Mouse (Mus musculus) hindbrain, embryonic 16.5 days (tissue): ENCODE measurements around the gene Trappc6a. TPM values are rescaled to one million over a fixed set of nuclear protein-coding genes. Genes with fewer than 3 reads are reported as not detected.
A peak's percentile ranks its signal among the peaks of the same experiment; 100 is the strongest.

ENCODE experiments used
- ATAC-seq: fragments of 200-750 bp; cut with Nextera tagmentation; 2 replicates; pipeline ENCODE4 v1.8.0; 2017; ENCODE audit warnings: moderate TSS enrichment, moderate library complexity
- H3K27ac ChIP-seq: fragments of 300-500 bp; sonication (generic); 2 replicates; pipeline ENCODE4 v1.5.1; 2014; ENCODE audit warnings: low read depth, mild to moderate bottlenecking, control low read depth, low read length, moderate library complexity
- H3K27me3 ChIP-seq: fragments of 300-500 bp; sonication (generic); replicated peaks from 2 replicates; pipeline ENCODE4 v1.6.1; 2014; ENCODE audit warnings: low read length; ENCODE audit not compliant: control insufficient read depth, insufficient read depth
- H3K36me3 ChIP-seq: fragments of 300-500 bp; sonication (generic); 2 replicates; pipeline ENCODE4 v1.6.1; 2014; ENCODE audit warnings: mild to moderate bottlenecking, low read length, moderate library complexity, mixed read lengths; ENCODE audit not compliant: control insufficient read depth, insufficient read depth
- H3K4me1 ChIP-seq: fragments of 300-500 bp; sonication (generic); 2 replicates; pipeline ENCODE4 v1.6.1; 2014; ENCODE audit warnings: low read depth, low read length; ENCODE audit not compliant: control insufficient read depth, insufficient read depth
- H3K4me2 ChIP-seq: fragments of 300-500 bp; sonication (generic); 2 replicates; pipeline ENCODE4 v1.6.1; 2014; ENCODE audit warnings: mild to moderate bottlenecking, low read length, control low read depth, moderate library complexity
- H3K4me3 ChIP-seq: fragments of 300-500 bp; sonication (generic); 2 replicates; pipeline ENCODE4 v1.5.1; 2014; ENCODE audit warnings: mild to moderate bottlenecking, low read length, control low read depth, moderate library complexity
- H3K9ac ChIP-seq: fragments of 300-500 bp; sonication (generic); 2 replicates; pipeline ENCODE4 v1.6.1; 2014; ENCODE audit warnings: low read depth, mild to moderate bottlenecking, control low read depth, low read length, moderate library complexity
- H3K9me3 ChIP-seq: fragments of 300-500 bp; sonication (generic); 2 replicates; pipeline ENCODE4 v1.6.1; 2014; ENCODE audit warnings: mild to moderate bottlenecking, low read length, moderate library complexity; ENCODE audit not compliant: control insufficient read depth
- WGBS: fragments of 180-500 bp; shearing (Covaris S2); extraction: QIAGEN DNeasy Blood & Tissue Kit; methylation state at CpG from one replicate; pipeline ENCODE4 v1.1.7; 2014; 5-methylcytosine and 5-hydroxymethylcytosine counted together
- polyA plus RNA-seq: library from polyadenylated mRNA; unstranded; fragments of >200 nt; fragmentation: Nextera tagmentation; extraction: Ambion mirVana; gene quantifications from 2 replicates; pipeline ENCODE4 v1.2.1, GENCODE M21; 2015

The Trappc6a gene
- polyA plus RNA-seq, 1 experiment from 2014 or later, result 37.1 TPM

GRCm38 (mm10) chr7:19561765-19562642 lies 53.8 kb downstream of the Trappc6a start:
- Histone ChIP-seq H3K36me3 (peaks cover 16% of the 10 kb centered on the region), H3K4me2 (peak overlapping the region; percentile 73), H3K4me1 (peaks cover 44% of the 10 kb centered on the region), H3K27me3 (no peaks in the 10 kb centered on the region), H3K4me3 (peak overlapping the region; percentile 89), H3K9me3 (peaks cover 4% of the 10 kb centered on the region; the same call in 1 of the 2 replicates), H3K9ac (peak overlapping the region; percentile 98), H3K27ac (peak overlapping the region; percentile 94)
- ATAC-seq, result peak; percentile 89
- WGBS, result under 1% methylated on average over 88 of the region's 102 CpGs

- 4% methylated on average over 19 of the region's 19 CpGs for WGBS
- H3K36me3 ChIP-seq, result peaks cover 16% of the 10 kb centered on the region
- peak within 1 kb of the TSS; percentile 94 for H3K27ac ChIP-seq
- no peaks in the 10 kb centered on the region for H3K27me3 ChIP-seq
- peaks cover 4% of the 10 kb centered on the region; the same call in 1 of the 2 replicates for H3K9me3 ChIP-seq
- peak within 1 kb of the TSS; percentile 98 for H3K9ac ChIP-seq
- ATAC-seq, result peak; percentile 19; the same call in 1 of the 2 replicates
- H3K4me3 ChIP-seq, result peak within 1 kb of the TSS; percentile 89
- peak within 1 kb of the TSS; percentile 73 for H3K4me2 ChIP-seq
- H3K4me1 ChIP-seq, result peaks cover 41% of the 10 kb centered on the region
Measured at GRCm38 (mm10) chr7:19562643-19563410, 54.6 kb downstream of the Trappc6a start, which contains the start of gene Ppp1r37. Gene Ppp1r37 (minus strand): TSS chr7:19563076.

GRCm38 (mm10) chr7:19563884-19564283 lies 55.7 kb downstream of the Trappc6a start:
- Histone ChIP-seq H3K4me2 (no peak overlapping the region), H3K4me3 (no peak overlapping the region), H3K27me3 (no peaks in the 10 kb centered on the region), H3K9ac (no peak overlapping the region), H3K9me3 (peaks cover 4% of the 10 kb centered on the region; the same call in 1 of the 2 replicates), H3K36me3 (peaks cover 18% of the 10 kb centered on the region), H3K4me1 (peaks cover 31% of the 10 kb centered on the region), H3K27ac (no peak overlapping the region)
- no peak for ATAC-seq
- 88% methylated on average over 3 of the region's 3 CpGs for WGBS

- no peak overlapping the region for H3K4me2 ChIP-seq
- H3K9ac ChIP-seq, result no peak overlapping the region
- H3K4me3 ChIP-seq, result no peak overlapping the region
- peaks cover 25% of the 10 kb centered on the region for H3K4me1 ChIP-seq
- H3K27me3 ChIP-seq, result no peaks in the 10 kb centered on the region
- H3K27ac ChIP-seq, result no peak overlapping the region
- ATAC-seq, result no peak
- WGBS, result 85% methylated on average over 3 of the region's 4 CpGs
- H3K36me3 ChIP-seq, result peaks cover 24% of the 10 kb centered on the region
- peaks cover 4% of the 10 kb centered on the region; the same call in 1 of the 2 replicates for H3K9me3 ChIP-seq
Measured at GRCm38 (mm10) chr7:19564455-19564854, 56.3 kb downstream of the Trappc6a start.

Other genes starting within 250 kb of the Trappc6a start
- gene Vasp, start 236.6 kb upstream of the Trappc6a start, polyA plus RNA-seq, result 39.9 and 42.9 TPM in 2 replicates
- 0.79 and 1.5 TPM in 2 replicates for gene Ppm1n, start 228.3 kb upstream of the Trappc6a start, polyA plus RNA-seq
- gene Rtn2, start 225.8 kb upstream of the Trappc6a start, polyA plus RNA-seq, result 124 and 126 TPM in 2 replicates
- gene Fosb, start 198.3 kb upstream of the Trappc6a start, polyA plus RNA-seq, result 0.06 and 0.10 TPM in 2 replicates
- 80.6 and 87.2 TPM in 2 replicates for gene Ercc1, start 163.6 kb upstream of the Trappc6a start, polyA plus RNA-seq
- gene Cd3eap, start 148.9 kb upstream of the Trappc6a start, polyA plus RNA-seq, result 23.1 and 23.6 TPM in 2 replicates
- 1.5 and 1.9 TPM in 2 replicates for gene Ppp1r13l, start 148.6 kb upstream of the Trappc6a start, polyA plus RNA-seq
- gene Ercc2, start 126.4 kb upstream of the Trappc6a start, polyA plus RNA-seq, result 22.6 and 25.1 TPM in 2 replicates
- 2.2 and 2.5 TPM in 2 replicates for gene Klc3, start 104.3 kb upstream of the Trappc6a start, polyA plus RNA-seq
- 0.64 and 47.3 TPM in 2 replicates for gene Ckm, start 103.6 kb upstream of the Trappc6a start, polyA plus RNA-seq
- 13.5 and 15.9 TPM in 2 replicates for gene Mark4, start 49.6 kb upstream of the Trappc6a start, polyA plus RNA-seq
- gene Exoc3l2, start 45.1 kb upstream of the Trappc6a start, polyA plus RNA-seq, result 0.97 and 1.5 TPM in 2 replicates
- gene Bloc1s3, start within 50 bp of the Trappc6a start, polyA plus RNA-seq, result 3.5 and 4.2 TPM in 2 replicates
- 0.99 and 2.3 TPM in 2 replicates for gene Nkpd1, start 9.4 kb downstream of the Trappc6a start, polyA plus RNA-seq
- gene Ppp1r37, start 54.7 kb downstream of the Trappc6a start, polyA plus RNA-seq, result 37.7 and 38.3 TPM in 2 replicates
- 0.20 and 0.46 TPM in 2 replicates for gene Zfp296, start 68.9 kb downstream of the Trappc6a start, polyA plus RNA-seq
- 147 and 162 TPM in 2 replicates for gene Gemin7, start 69.2 kb downstream of the Trappc6a start, polyA plus RNA-seq
- gene Clasrp, start 96.1 kb downstream of the Trappc6a start, polyA plus RNA-seq, result 54.1 and 54.4 TPM in 2 replicates
- 6.7 and 6.9 TPM in 2 replicates for gene Relb, start 121.0 kb downstream of the Trappc6a start, polyA plus RNA-seq
- 138 and 140 TPM in 2 replicates for gene Clptm1, start 156.6 kb downstream of the Trappc6a start, polyA plus RNA-seq
- gene Apoc2, start 169.5 kb downstream of the Trappc6a start, polyA plus RNA-seq, result not detected in 2 replicates
- gene Gm44805, start 173.0 kb downstream of the Trappc6a start, polyA plus RNA-seq, result not detected in 2 replicates
- gene Apoc4, start 173.1 kb downstream of the Trappc6a start, polyA plus RNA-seq, result not detected in 2 replicates
- 1.4 and 3.1 TPM in 2 replicates for gene Apoc1, start 184.3 kb downstream of the Trappc6a start, polyA plus RNA-seq
- 849 and 1,414 TPM in 2 replicates for gene Apoe, start 190.8 kb downstream of the Trappc6a start, polyA plus RNA-seq
- 134 and 135 TPM in 2 replicates for gene Tomm40, start 207.0 kb downstream of the Trappc6a start, polyA plus RNA-seq
- 57.7 and 59.7 TPM in 2 replicates for gene Nectin2, start 242.1 kb downstream of the Trappc6a start, polyA plus RNA-seq